Mouse (Mus musculus) stomach, postnatal 0 days (tissue): ENCODE data around the gene Plekha4.

Source experiments
- CTCF ChIP-seq: IDR thresholded peaks from 2 replicates; pipeline ENCODE4 v1.5.1; 2016; ENCODE audit warnings: antibody characterized with exemption, low read depth, mild to moderate bottlenecking, moderate library complexity
- EP300 ChIP-seq: optimal IDR thresholded peaks from 2 replicates; pipeline ENCODE3; 2016; ENCODE audit warnings: antibody characterized with exemption

GRCm38 (mm10) chr7:45596107-45596506 is 70.0 kb downstream of the Plekha4 start:
- TF ChIP-seq CTCF (no peak), EP300 (no peak)
